Mouse (Mus musculus): ENCODE measurements around the gene Fbxo36. TPM values are rescaled to one million over a fixed set of nuclear protein-coding genes. Genes with fewer than 3 reads are reported as not detected.

Gene Fbxo36
- 8.5 and 9.8 TPM in 2 replicates for polyA plus RNA-seq (2016; fragmentation: Nextera tagmentation; extraction: Ambion mirVana)

- H3K9ac ChIP-seq, result peak within 1 kb of the TSS; percentile 99
- H3K36me3 ChIP-seq, result no peaks in the 10 kb centered on the region; the same call in 1 of the 2 replicates
- peak within 1 kb of the TSS; percentile 87 for H3K4me2 ChIP-seq
- ATAC-seq, result peak; percentile 82
- WGBS (ENCODE audit: insufficient replicate concordance), result under 1% methylated on average over 48 of the region's 54 CpGs
- no peaks in the 10 kb centered on the region for H3K27me3 ChIP-seq (replicated peaks)
- H3K4me1 ChIP-seq, result peaks cover 37% of the 10 kb centered on the region
- peak within 1 kb of the TSS; percentile 94 for H3K27ac ChIP-seq
- peak within 1 kb of the TSS; percentile 99 for H3K4me3 ChIP-seq
- no peaks in the 10 kb centered on the region for H3K9me3 ChIP-seq (replicated peaks)
These were observed at the start of gene Fbxo36 for GRCm38 (mm10) chr1:84839309-84840017. Gene Fbxo36 (plus strand): TSS chr1:84839841.

GRCm38 (mm10) chr1:84791393-84791792 is 48.2 kb upstream of the Fbxo36 start:
- no peaks in the 10 kb centered on the region for H3K27me3 ChIP-seq (replicated peaks)
- no peak for ATAC-seq
- no peak overlapping the region for H3K4me2 ChIP-seq
- H3K4me3 ChIP-seq, result no peak overlapping the region
- H3K27ac ChIP-seq, result no peak overlapping the region
- H3K4me1 ChIP-seq, result no peaks in the 10 kb centered on the region
- 76% methylated on average over 2 of the region's 2 CpGs for WGBS (ENCODE audit: insufficient replicate concordance)
- no peaks in the 10 kb centered on the region for H3K9me3 ChIP-seq (replicated peaks)
- H3K9ac ChIP-seq, result no peak overlapping the region
- H3K36me3 ChIP-seq, result peaks cover 71% of the 10 kb centered on the region

GRCm38 (mm10) chr1:84795335-84795734 is 44.3 kb upstream of the Fbxo36 start:
- H3K4me1 ChIP-seq, result no peaks in the 10 kb centered on the region
- H3K36me3 ChIP-seq, result peaks cover 41% of the 10 kb centered on the region
- no peak overlapping the region for H3K27ac ChIP-seq
- no peak overlapping the region for H3K4me2 ChIP-seq
- H3K27me3 ChIP-seq (replicated peaks), result no peaks in the 10 kb centered on the region
- no peak for ATAC-seq
- no peak overlapping the region for H3K4me3 ChIP-seq
- H3K9me3 ChIP-seq (replicated peaks), result no peaks in the 10 kb centered on the region
- no peak overlapping the region for H3K9ac ChIP-seq
- 87% methylated on average over 7 of the region's 7 CpGs for WGBS (ENCODE audit: insufficient replicate concordance)

- Histone ChIP-seq H3K4me1 (no peaks in the 10 kb centered on the region), H3K4me2 (no peak overlapping the region), H3K27ac (no peak overlapping the region), H3K9me3 (replicated peaks) (no peaks in the 10 kb centered on the region), H3K9ac (no peak overlapping the region), H3K27me3 (replicated peaks) (no peaks in the 10 kb centered on the region), H3K36me3 (peaks cover 14% of the 10 kb centered on the region), H3K4me3 (no peak overlapping the region)
- ATAC-seq, result no peak
These were observed 40.5 kb upstream of the Fbxo36 start for GRCm38 (mm10) chr1:84799166-84799565.

GRCm38 (mm10) chr1:84803788-84804187 is 35.9 kb upstream of the Fbxo36 start:
- ATAC-seq, result no peak
- no peak overlapping the region for H3K27ac ChIP-seq

GRCm38 (mm10) chr1:84817596-84817995 is 22.0 kb upstream of the Fbxo36 start:
- WGBS (ENCODE audit: insufficient replicate concordance), result 85% methylated on average over 1 of the region's 1 CpGs
- no peak for ATAC-seq
- peaks cover 7% of the 10 kb centered on the region; the same call in 1 of the 2 replicates for H3K4me1 ChIP-seq

More at GRCm38 (mm10) chr1:84803788-84804187, 35.9 kb upstream of the Fbxo36 start:
- Histone ChIP-seq H3K27me3 (replicated peaks) (no peaks in the 10 kb centered on the region), H3K9ac (no peak overlapping the region), H3K4me2 (no peak overlapping the region), H3K4me1 (no peaks in the 10 kb centered on the region), H3K9me3 (replicated peaks) (no peaks in the 10 kb centered on the region), H3K36me3 (0 out of 2 replicates have a peak, but pooled peaks cover 5% of the 10 kb centered on the region), H3K4me3 (no peak overlapping the region)
- 82% methylated on average over 1 of the region's 1 CpGs for WGBS (ENCODE audit: insufficient replicate concordance)

GRCm38 (mm10) chr1:84825091-84825490 is 14.6 kb upstream of the Fbxo36 start:
- ATAC-seq, result no peak
- peaks cover 36% of the 10 kb centered on the region for H3K36me3 ChIP-seq
- no peaks in the 10 kb centered on the region for H3K9me3 ChIP-seq (replicated peaks)
- WGBS (ENCODE audit: insufficient replicate concordance), result 44% methylated on average over 2 of the region's 2 CpGs
- no peak overlapping the region for H3K9ac ChIP-seq
- H3K27ac ChIP-seq, result no peak overlapping the region
- H3K27me3 ChIP-seq (replicated peaks), result no peaks in the 10 kb centered on the region
- peaks cover 30% of the 10 kb centered on the region for H3K4me1 ChIP-seq
- no peak overlapping the region for H3K4me2 ChIP-seq
- H3K4me3 ChIP-seq, result no peak overlapping the region

More at GRCm38 (mm10) chr1:84817596-84817995, 22.0 kb upstream of the Fbxo36 start:
- Histone ChIP-seq H3K27ac (no peak overlapping the region), H3K4me2 (no peak overlapping the region), H3K9me3 (replicated peaks) (no peaks in the 10 kb centered on the region), H3K36me3 (peaks cover 34% of the 10 kb centered on the region), H3K9ac (no peak overlapping the region), H3K27me3 (replicated peaks) (no peaks in the 10 kb centered on the region), H3K4me3 (no peak overlapping the region)

- Histone ChIP-seq H3K36me3 (peaks cover 16% of the 10 kb centered on the region), H3K4me1 (peaks cover 42% of the 10 kb centered on the region), H3K27ac (peak overlapping the region; percentile 94), H3K4me2 (peak overlapping the region; percentile 87), H3K9ac (peak overlapping the region; percentile 99), H3K4me3 (peak overlapping the region; percentile 99), H3K9me3 (replicated peaks) (no peaks in the 10 kb centered on the region), H3K27me3 (replicated peaks) (no peaks in the 10 kb centered on the region)
- ATAC-seq, result no peak
- 4% methylated on average over 20 of the region's 20 CpGs for WGBS (ENCODE audit: insufficient replicate concordance)
These were observed 2.0 kb upstream of the Fbxo36 start for GRCm38 (mm10) chr1:84837523-84838145.

- no peak for ATAC-seq
- H3K9me3 ChIP-seq (replicated peaks), result no peaks in the 10 kb centered on the region
- WGBS (ENCODE audit: insufficient replicate concordance), result under 1% methylated on average over 22 of the region's 22 CpGs
These were observed 1.5 kb upstream of the Fbxo36 start for GRCm38 (mm10) chr1:84838156-84838555.

GRCm38 (mm10) chr1:84838621-84839151 is 955 bp upstream of the Fbxo36 start:
- Histone ChIP-seq H3K27me3 (replicated peaks) (no peaks in the 10 kb centered on the region), H3K4me2 (peak overlapping the region; percentile 87), H3K4me3 (peak overlapping the region; percentile 99), H3K9me3 (replicated peaks) (no peaks in the 10 kb centered on the region), H3K36me3 (peaks cover 5% of the 10 kb centered on the region), H3K4me1 (peaks cover 37% of the 10 kb centered on the region), H3K9ac (peak overlapping the region; percentile 99), H3K27ac (peak overlapping the region; percentile 94)
- 0% methylated on average over 29 of the region's 44 CpGs for WGBS (ENCODE audit: insufficient replicate concordance)
- ATAC-seq, result peak; percentile 48

More at GRCm38 (mm10) chr1:84838156-84838555, 1.5 kb upstream of the Fbxo36 start:
- peak overlapping the region; percentile 99 for H3K4me3 ChIP-seq
- no peaks in the 10 kb centered on the region for H3K27me3 ChIP-seq (replicated peaks)
- H3K9ac ChIP-seq, result peak overlapping the region; percentile 99
- H3K4me1 ChIP-seq, result peaks cover 41% of the 10 kb centered on the region
- H3K4me2 ChIP-seq, result peak overlapping the region; percentile 87
- H3K36me3 ChIP-seq, result peaks cover 10% of the 10 kb centered on the region
- H3K27ac ChIP-seq, result peak overlapping the region; percentile 94

GRCm38 (mm10) chr1:84840018-84840664 is 500 bp downstream of the Fbxo36 start, which contains the start of gene Trip12:
Gene Trip12 (minus strand): TSS chr1:84840516.
- peak within 1 kb of the TSS; percentile 99 for H3K9ac ChIP-seq
- WGBS (ENCODE audit: insufficient replicate concordance), result under 1% methylated on average over 39 of the region's 39 CpGs
- H3K4me3 ChIP-seq, result peak within 1 kb of the TSS; percentile 99
- no peaks in the 10 kb centered on the region for H3K36me3 ChIP-seq
- H3K4me1 ChIP-seq, result peaks cover 37% of the 10 kb centered on the region
- peak within 1 kb of the TSS; percentile 87 for H3K4me2 ChIP-seq
- peak; percentile 59 for ATAC-seq
- H3K27ac ChIP-seq, result peak within 1 kb of the TSS; percentile 94
- H3K9me3 ChIP-seq (replicated peaks), result no peaks in the 10 kb centered on the region
- H3K27me3 ChIP-seq (replicated peaks), result no peaks in the 10 kb centered on the region

Measured in liver, embryonic 12.5 days (tissue).